Comparison of ENCODE assay signal across 10 mouse cellular contexts in the genomic region with DNA sequence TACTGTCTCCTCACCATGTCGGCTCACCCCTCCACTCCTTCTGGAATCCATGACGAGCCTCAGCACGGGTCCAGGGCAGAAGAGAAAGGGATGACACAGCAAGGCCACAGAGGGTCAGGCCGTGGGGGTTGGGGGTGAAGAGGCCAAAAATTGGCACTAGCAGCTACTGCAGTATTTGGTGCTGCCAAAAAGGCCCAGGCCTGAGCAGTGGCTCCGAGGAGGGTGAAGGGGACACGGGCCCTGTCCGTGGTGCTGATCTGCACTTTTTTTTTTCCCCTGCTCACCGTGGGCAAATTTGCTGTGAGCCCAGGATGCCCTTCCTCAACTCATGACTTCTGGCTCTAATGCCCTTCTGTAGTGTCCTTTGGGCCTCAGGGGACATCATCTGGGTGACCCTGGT. TPM values are rescaled to one million over a fixed set of nuclear protein-coding genes. Genes with fewer than 3 reads are reported as not detected.
A peak's percentile ranks its signal among the peaks of the same experiment; 100 is the strongest.
DNase-seq lines count a peak whose midpoint lies in the region; ATAC-seq and TF ChIP-seq lines count a peak whose summit lies in the region.
"Had no signal": no experiment of that assay in that cellular context is flagged by ENCODE, and none has a peak within 500 bp of the region (broad histone marks: within the 10 kb centered on the region; RNA-seq: fewer than 3 reads in every experiment).

No protein-coding gene starts in this region.

- TF ChIP-seq POLR2A in MEL (IDR thresholded peaks at IDR 0.05; ENCODE audit: control insufficient read depth in 1 of 2, insufficient read depth in 1 of 2, low read depth in 1 of 2, low read length in 2 of 2, poor library complexity in 1 of 2) = no peak

- no peak overlapping the region for H3K4me2 ChIP-seq in forebrain, embryonic 16.5 days (ENCODE audit: low read length)
- H3K4me2 ChIP-seq in forebrain, postnatal 0 days (ENCODE audit: low read depth) = no peak overlapping the region
- H3K4me2 ChIP-seq in midbrain, embryonic 15.5 days = peak overlapping the region; percentile 72
- H3K4me2 ChIP-seq: embryonic facial prominence, embryonic 15.5 days had no signal

- H3K9ac ChIP-seq in forebrain, embryonic 16.5 days (replicated peaks; ENCODE audit: low read depth, low read length) = no peak overlapping the region
- no peak overlapping the region for H3K9ac ChIP-seq in MEL (ENCODE audit: control insufficient read depth, low read depth, low read length, poor library complexity, severe bottlenecking)
- H3K9ac ChIP-seq in forebrain, postnatal 0 days = 0 out of 2 replicates have a peak overlapping the region, but pooled peaks have one; percentile 14
- peak overlapping the region; percentile 13 for H3K9ac ChIP-seq in midbrain, embryonic 15.5 days
- H3K9ac ChIP-seq: embryonic facial prominence, embryonic 15.5 days had no signal

- H3K27ac ChIP-seq in forebrain, embryonic 10.5 days = no peak overlapping the region
- no peak overlapping the region for H3K27ac ChIP-seq in forebrain, embryonic 16.5 days (ENCODE audit: low read length)
- H3K27ac ChIP-seq in MEL (ENCODE audit: control insufficient read depth, low read depth, low read length) = no peak overlapping the region
- H3K27ac ChIP-seq in forebrain, postnatal 0 days (ENCODE audit: low read depth, low read length) = no peak overlapping the region
- H3K27ac ChIP-seq in midbrain, embryonic 15.5 days = no peak overlapping the region
- H3K27ac ChIP-seq: embryonic facial prominence, embryonic 15.5 days had no signal

- no peak for ATAC-seq in forebrain, embryonic 16.5 days
- ATAC-seq in forebrain, postnatal 0 days = no peak
- no peak for ATAC-seq in midbrain, embryonic 15.5 days (replicated peaks)
- no peak for ATAC-seq in erythroid progenitor cell, adult 5-6 weeks (replicated peaks; ENCODE audit: low FRiP score, poor library complexity, severe bottlenecking)

- no peak overlapping the region for H3K4me3 ChIP-seq in forebrain, embryonic 10.5 days
- no peak overlapping the region for H3K4me3 ChIP-seq in forebrain, embryonic 16.5 days (replicated peaks; ENCODE audit: low read length)
- H3K4me3 ChIP-seq in MEL (ENCODE audit: control insufficient read depth in 1 of 2, insufficient read depth in 1 of 2, low read depth in 2 of 2, low read length in 2 of 2) = no peak overlapping the region
- H3K4me3 ChIP-seq in forebrain, postnatal 0 days (ENCODE audit: low read depth, low read length) = no peak overlapping the region
- peak overlapping the region; percentile 86 for H3K4me3 ChIP-seq in midbrain, embryonic 15.5 days
- H3K4me3 ChIP-seq: embryonic facial prominence, embryonic 15.5 days had no signal

- no peak for TF ChIP-seq CTCF in MEL (IDR thresholded peaks at IDR 0.05 in 2 of 3, conservative IDR thresholded peaks at IDR 0.05 in 1 of 3; ENCODE audit: control insufficient read depth in 1 of 3, insufficient read depth in 1 of 3, low read depth in 2 of 3, low read length in 3 of 3, poor library complexity in 1 of 3, severe bottlenecking in 1 of 3)
- TF ChIP-seq CTCF in forebrain, postnatal 0 days (IDR thresholded peaks at IDR 0.05; ENCODE audit: low read depth) = no peak

- no peak for TF ChIP-seq EP300 in MEL (IDR thresholded peaks at IDR 0.05; ENCODE audit: low read depth in 1 of 2, low read length in 2 of 2)

- WGBS in forebrain, embryonic 10.5 days = 25% methylated on average over 8 of the region's 8 CpGs
- 29% methylated on average over 8 of the region's 8 CpGs for WGBS in forebrain, embryonic 16.5 days
- 29% methylated on average over 8 of the region's 8 CpGs for WGBS in forebrain, postnatal 0 days
- 21% methylated on average over 8 of the region's 8 CpGs for WGBS in midbrain, embryonic 15.5 days

- peak; percentile 29 for DNase-seq in forebrain, embryonic 10.5 days (ENCODE audit: extremely low spot score, low spot score)
- DNase-seq in MEL (ENCODE audit: low read depth, low spot score) (peak; percentile 62), MN1 (ENCODE audit: low spot score) (no peak)
- DNase-seq in forebrain, postnatal 0 days = no peak
- no peak for DNase-seq in heart, adult 11 months

- no peaks in the 10 kb centered on the region for H3K9me3 ChIP-seq in forebrain, embryonic 10.5 days
- H3K9me3 ChIP-seq in forebrain, embryonic 16.5 days (ENCODE audit: control insufficient read depth, low read length) = no peaks in the 10 kb centered on the region
- H3K9me3 ChIP-seq in MEL (replicated peaks; ENCODE audit: insufficient read depth, low read length) = no peaks in the 10 kb centered on the region
- H3K9me3 ChIP-seq in forebrain, postnatal 0 days (ENCODE audit: low read length) = no peaks in the 10 kb centered on the region
- H3K9me3 ChIP-seq in midbrain, embryonic 15.5 days = no peaks in the 10 kb centered on the region
- H3K9me3 ChIP-seq: embryonic facial prominence, embryonic 15.5 days had no signal

- no peaks in the 10 kb centered on the region for H3K79me2 ChIP-seq in MEL (ENCODE audit: control insufficient read depth, insufficient read depth, low read length, poor library complexity)

- TF ChIP-seq RAD21 in MEL (IDR thresholded peaks at IDR 0.05; ENCODE audit: low read depth, low read length) = no peak

- H3K4me1 ChIP-seq in forebrain, embryonic 10.5 days = peaks cover 35% of the 10 kb centered on the region
- peaks cover 28% of the 10 kb centered on the region for H3K4me1 ChIP-seq in forebrain, embryonic 16.5 days (replicated peaks; ENCODE audit: control insufficient read depth, insufficient read depth, low read length)
- peaks cover 2 to 8% of the 10 kb centered on the region in 2 experiments; a peak in 2 of 4 replicates for H3K4me1 ChIP-seq in MEL (ENCODE audit: control insufficient read depth in 1 of 2, insufficient read depth in 2 of 2, low read length in 2 of 2)
- H3K4me1 ChIP-seq in forebrain, postnatal 0 days (ENCODE audit: insufficient read depth) = peaks cover 10% of the 10 kb centered on the region; the same call in 1 of the 2 replicates
- peaks cover 47% of the 10 kb centered on the region for H3K4me1 ChIP-seq in midbrain, embryonic 15.5 days

- no peaks in the 10 kb centered on the region for H3K36me3 ChIP-seq in forebrain, embryonic 10.5 days (replicated peaks)
- H3K36me3 ChIP-seq in forebrain, embryonic 16.5 days (ENCODE audit: control insufficient read depth, insufficient read depth) = no peaks in the 10 kb centered on the region
- H3K36me3 ChIP-seq in MEL (ENCODE audit: control insufficient read depth in 1 of 2, insufficient read depth in 2 of 2, low read length in 2 of 2) = no peaks in the 10 kb centered on the region
- peaks cover 27% of the 10 kb centered on the region for H3K36me3 ChIP-seq in forebrain, postnatal 0 days (ENCODE audit: insufficient read depth)
- no peaks in the 10 kb centered on the region for H3K36me3 ChIP-seq in midbrain, embryonic 15.5 days (replicated peaks)
- H3K36me3 ChIP-seq: embryonic facial prominence, embryonic 15.5 days had no signal

- H3K27me3 ChIP-seq in forebrain, embryonic 10.5 days (ENCODE audit: poor library complexity, severe bottlenecking) = peaks cover 55% of the 10 kb centered on the region
- no peaks in the 10 kb centered on the region for H3K27me3 ChIP-seq in forebrain, embryonic 16.5 days (replicated peaks; ENCODE audit: control insufficient read depth, insufficient read depth, low read length)
- H3K27me3 ChIP-seq in MEL (ENCODE audit: control insufficient read depth in 1 of 2, insufficient read depth in 2 of 2, low read length in 2 of 2) = no peaks in the 10 kb centered on the region
- H3K27me3 ChIP-seq in forebrain, postnatal 0 days (ENCODE audit: insufficient read depth, low read length) = no peaks in the 10 kb centered on the region
- H3K27me3 ChIP-seq in midbrain, embryonic 15.5 days (replicated peaks) = no peaks in the 10 kb centered on the region

RNA-seq across cellular contexts. Expression of a gene that starts 6.0 kb away (rescaled TPM):
- not detected in 2 replicates for polyA plus RNA-seq in forebrain, embryonic 10.5 days (2016; fragmentation: Nextera tagmentation; extraction: Ambion mirVana)
- not detected in 2 replicates for polyA plus RNA-seq in forebrain, embryonic 16.5 days (2015; fragmentation: Nextera tagmentation; extraction: Ambion mirVana)
- not detected in 2 replicates for total RNA-seq in MEL (2012; rRNA removed)
- polyA plus RNA-seq in MEL (2012; ENCODE audit: insufficient read depth in 1 of 2, insufficient read length in 2 of 2, low read depth in 1 of 2, low replicate concordance in 2 of 2, missing spikeins in 1 of 2) = not detected
- total RNA-seq in forebrain, postnatal 0 days (2014; rRNA removed) = not detected in 2 replicates
- 0.62 TPM in 1 of 2 replicates, not detected in the other for polyA plus RNA-seq in forebrain, postnatal 0 days (2015; fragmentation: Nextera tagmentation; extraction: Ambion mirVana)
- not detected in 2 replicates for polyA plus RNA-seq in midbrain, embryonic 15.5 days (2015; fragmentation: Nextera tagmentation; extraction: Ambion mirVana)
- not detected in 2 replicates for total RNA-seq in erythroid progenitor cell, adult 5-6 weeks (2015; ENCODE audit: low replicate concordance)
- not detected in 2 replicates for total RNA-seq in erythroid progenitor cell, adult 5-6 weeks (2017; ENCODE audit: low replicate concordance)
- total RNA-seq: heart, postnatal 10 days had no signal
- polyA plus RNA-seq: embryonic facial prominence, embryonic 15.5 days had no signal

RNA-seq across cellular contexts. Expression of a gene that starts 21.8 kb away (rescaled TPM):
- 9.8 and 10.1 TPM in 2 replicates for polyA plus RNA-seq in forebrain, embryonic 10.5 days (2016; fragmentation: Nextera tagmentation; extraction: Ambion mirVana)
- 10.8 and 14.3 TPM in 2 replicates for polyA plus RNA-seq in forebrain, embryonic 16.5 days (2015; fragmentation: Nextera tagmentation; extraction: Ambion mirVana)
- total RNA-seq in MEL (2012; rRNA removed) = 1.6 and 2.3 TPM in 2 replicates
- not detected for polyA plus RNA-seq in MEL (2012; ENCODE audit: insufficient read depth in 1 of 2, insufficient read length in 2 of 2, low read depth in 1 of 2, low replicate concordance in 2 of 2, missing spikeins in 1 of 2)
- 35.7 and 148 TPM in 2 replicates for total RNA-seq in forebrain, postnatal 0 days (2014; rRNA removed)
- polyA plus RNA-seq in forebrain, postnatal 0 days (2015; fragmentation: Nextera tagmentation; extraction: Ambion mirVana) = 31.5 and 32.5 TPM in 2 replicates
- 19.8 and 23.8 TPM in 2 replicates for polyA plus RNA-seq in midbrain, embryonic 15.5 days (2015; fragmentation: Nextera tagmentation; extraction: Ambion mirVana)
- not detected in 2 replicates for total RNA-seq in erythroid progenitor cell, adult 5-6 weeks (2015; ENCODE audit: low replicate concordance)
- not detected in 2 replicates for total RNA-seq in erythroid progenitor cell, adult 5-6 weeks (2017; ENCODE audit: low replicate concordance)
- total RNA-seq: heart, postnatal 10 days had no signal

RNA-seq across cellular contexts. Expression of a gene that starts 27.9 kb away (rescaled TPM):
- polyA plus RNA-seq in forebrain, embryonic 10.5 days (2016; fragmentation: Nextera tagmentation; extraction: Ambion mirVana) = 2.6 and 2.9 TPM in 2 replicates
- 32.8 and 40.4 TPM in 2 replicates for polyA plus RNA-seq in forebrain, embryonic 16.5 days (2015; fragmentation: Nextera tagmentation; extraction: Ambion mirVana)
- total RNA-seq in MEL (2012; rRNA removed) = 1.7 TPM in 2 replicates
- polyA plus RNA-seq in MEL (2012; ENCODE audit: insufficient read depth in 1 of 2, insufficient read length in 2 of 2, low read depth in 1 of 2, low replicate concordance in 2 of 2, missing spikeins in 1 of 2) = under 1 TPM in 1 of 2 experiments, not detected in 1; 0.50 TPM
- total RNA-seq in forebrain, postnatal 0 days (2014; rRNA removed) = 33.2 and 34.4 TPM in 2 replicates
- polyA plus RNA-seq in forebrain, postnatal 0 days (2015; fragmentation: Nextera tagmentation; extraction: Ambion mirVana) = 39.0 and 42.6 TPM in 2 replicates
- polyA plus RNA-seq in midbrain, embryonic 15.5 days (2015; fragmentation: Nextera tagmentation; extraction: Ambion mirVana) = 60.4 and 65.4 TPM in 2 replicates
- not detected in 2 replicates for total RNA-seq in erythroid progenitor cell, adult 5-6 weeks (2015; ENCODE audit: low replicate concordance)
- total RNA-seq in erythroid progenitor cell, adult 5-6 weeks (2017; ENCODE audit: low replicate concordance) = not detected in 2 replicates

RNA-seq across cellular contexts. Expression of a gene that starts 33.1 kb away (rescaled TPM):
- polyA plus RNA-seq in forebrain, embryonic 10.5 days (2016; fragmentation: Nextera tagmentation; extraction: Ambion mirVana) = 413 and 423 TPM in 2 replicates
- 196 and 202 TPM in 2 replicates for polyA plus RNA-seq in forebrain, embryonic 16.5 days (2015; fragmentation: Nextera tagmentation; extraction: Ambion mirVana)
- total RNA-seq in MEL (2012; rRNA removed) = 255 and 257 TPM in 2 replicates
- polyA plus RNA-seq in MEL (2012; ENCODE audit: insufficient read depth in 1 of 2, insufficient read length in 2 of 2, low read depth in 1 of 2, low replicate concordance in 2 of 2, missing spikeins in 1 of 2) = 100 to 1,000 TPM; 265 to 540 TPM
- total RNA-seq in forebrain, postnatal 0 days (2014; rRNA removed) = 114 and 119 TPM in 2 replicates
- polyA plus RNA-seq in forebrain, postnatal 0 days (2015; fragmentation: Nextera tagmentation; extraction: Ambion mirVana) = 161 and 172 TPM in 2 replicates
- polyA plus RNA-seq in midbrain, embryonic 15.5 days (2015; fragmentation: Nextera tagmentation; extraction: Ambion mirVana) = 191 and 192 TPM in 2 replicates
- 63.7 and 105 TPM in 2 replicates for total RNA-seq in erythroid progenitor cell, adult 5-6 weeks (2015; ENCODE audit: low replicate concordance)
- 52.8 and 67.6 TPM in 2 replicates for total RNA-seq in erythroid progenitor cell, adult 5-6 weeks (2017; ENCODE audit: low replicate concordance)

RNA-seq across cellular contexts. Expression of a gene that starts 36.4 kb away (rescaled TPM):
- 57.4 and 65.2 TPM in 2 replicates for polyA plus RNA-seq in forebrain, embryonic 10.5 days (2016; fragmentation: Nextera tagmentation; extraction: Ambion mirVana)
- 25.6 and 28.1 TPM in 2 replicates for polyA plus RNA-seq in forebrain, embryonic 16.5 days (2015; fragmentation: Nextera tagmentation; extraction: Ambion mirVana)
- 44.0 and 55.6 TPM in 2 replicates for total RNA-seq in MEL (2012; rRNA removed)
- 100 to 1,000 TPM in 1 of 2 experiments, not detected in 1; 137 TPM for polyA plus RNA-seq in MEL (2012; ENCODE audit: insufficient read depth in 1 of 2, insufficient read length in 2 of 2, low read depth in 1 of 2, low replicate concordance in 2 of 2, missing spikeins in 1 of 2)
- 11.7 and 21.3 TPM in 2 replicates for total RNA-seq in forebrain, postnatal 0 days (2014; rRNA removed)
- 9.9 and 19.5 TPM in 2 replicates for polyA plus RNA-seq in forebrain, postnatal 0 days (2015; fragmentation: Nextera tagmentation; extraction: Ambion mirVana)
- 16.7 and 22.8 TPM in 2 replicates for polyA plus RNA-seq in midbrain, embryonic 15.5 days (2015; fragmentation: Nextera tagmentation; extraction: Ambion mirVana)
- total RNA-seq in erythroid progenitor cell, adult 5-6 weeks (2015; ENCODE audit: low replicate concordance) = 50.8 and 63.3 TPM in 2 replicates
- 193 and 296 TPM in 2 replicates for total RNA-seq in erythroid progenitor cell, adult 5-6 weeks (2017; ENCODE audit: low replicate concordance)

Comparison
In these comparisons a context has a peak if more than half of its experiments do, and no peak if none do; other contexts are left out.
1. DNase-seq: peak in forebrain, embryonic 10.5 days (single experiment) and MEL (single experiment); none in forebrain, postnatal 0 days (single experiment), MN1 (single experiment) and heart, adult 11 months (single experiment).
2. H3K9ac ChIP-seq: peak in forebrain, postnatal 0 days (single experiment) and midbrain, embryonic 15.5 days (single experiment); none in forebrain, embryonic 16.5 days (single experiment) and MEL (single experiment).